Mouse (Mus musculus): ENCODE measurements around the gene Ugt1a1. TPM values are rescaled to one million over a fixed set of nuclear protein-coding genes. Genes with fewer than 3 reads are reported as not detected.

Gene Ugt1a1
- total RNA-seq (2023) = not detected

DNA sequence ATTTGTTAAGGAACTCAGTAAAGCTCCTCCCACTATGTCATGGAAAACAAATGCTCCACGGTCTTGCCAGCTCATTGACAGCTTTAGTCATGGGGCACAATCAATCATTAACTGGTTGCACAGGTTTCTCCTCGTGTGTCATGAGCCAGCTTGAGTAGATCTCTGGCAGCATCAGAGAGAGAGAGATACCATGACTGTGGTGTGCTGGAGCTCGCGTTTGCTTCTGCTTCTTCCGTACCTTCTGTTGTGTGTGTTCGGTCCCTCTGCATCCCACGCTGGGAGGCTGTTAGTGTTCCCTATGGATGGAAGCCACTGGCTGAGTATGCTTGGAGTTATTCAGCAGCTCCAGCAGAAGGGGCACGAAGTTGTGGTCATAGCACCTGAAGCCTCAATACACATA is at the start of gene Ugt1a1:
Ugt1a1 (plus strand) TSS at position 148 of the 400 bp plus-strand sequence.

GRCm38 (mm10) chr1:88165711-88166110 is 46.0 kb upstream of the Ugt1a1 start, which contains the start of gene Ugt1a5:
TSS of gene Ugt1a5 (plus strand) at chr1:88166012.

DNA sequence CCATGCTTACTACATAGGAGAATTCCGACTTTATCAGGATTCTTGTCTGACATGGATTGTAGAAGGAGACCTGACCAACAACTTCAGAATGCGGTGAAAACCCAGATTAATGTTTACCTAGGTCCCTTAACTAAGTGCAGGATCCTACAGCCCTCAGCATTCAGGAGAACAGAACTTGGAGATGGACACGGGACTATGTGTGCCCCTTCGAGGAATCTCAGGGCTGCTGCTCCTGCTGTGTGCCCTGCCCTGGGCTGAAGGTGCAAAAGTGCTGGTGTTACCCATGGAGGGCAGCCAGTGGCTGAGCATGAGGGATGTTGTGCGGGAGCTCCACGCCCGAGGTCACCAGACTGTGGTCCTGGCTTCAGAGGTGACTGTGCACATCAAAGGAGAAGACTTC is 11.3 kb upstream of the Ugt1a1 start, which contains the start of gene Ugt1a2:
Ugt1a2 (plus strand) TSS at position 146 of the 400 bp plus-strand sequence.

DNA sequence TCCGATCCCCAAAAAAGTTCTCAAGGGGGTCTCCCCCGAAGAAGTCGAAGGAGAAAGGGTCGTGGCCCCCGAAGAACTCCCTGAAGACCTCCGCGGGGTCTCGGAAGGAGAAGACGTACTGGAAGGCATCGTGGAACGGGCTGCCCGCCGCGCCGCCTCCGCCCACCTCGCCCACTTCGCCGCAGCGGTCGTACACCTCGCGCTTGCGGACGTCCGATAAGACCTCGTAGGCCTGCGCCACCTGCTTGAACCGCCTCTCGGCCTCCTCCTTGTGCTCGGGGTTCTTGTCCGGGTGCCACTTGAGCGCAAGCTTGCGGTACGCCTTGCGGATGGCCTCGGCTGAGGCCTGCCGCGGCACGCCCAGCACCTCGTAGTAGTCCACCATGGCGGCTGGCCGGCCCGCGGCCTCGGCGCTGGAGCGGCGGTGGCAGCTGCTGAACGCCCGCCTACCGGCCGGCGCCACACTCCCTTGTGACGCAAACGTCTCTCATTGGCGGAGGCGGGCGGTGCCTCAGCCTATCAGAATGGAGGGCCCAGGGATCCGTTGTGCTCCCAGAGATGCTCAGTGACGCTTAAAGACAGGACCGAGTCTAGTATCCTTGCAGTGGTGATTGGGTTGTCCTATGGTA is 6.4 kb upstream of the Ugt1a1 start, which contains the start of gene Dnajb3:
Dnajb3 (minus strand) TSS at position 489 of the 629 bp plus-strand sequence.

DNA sequence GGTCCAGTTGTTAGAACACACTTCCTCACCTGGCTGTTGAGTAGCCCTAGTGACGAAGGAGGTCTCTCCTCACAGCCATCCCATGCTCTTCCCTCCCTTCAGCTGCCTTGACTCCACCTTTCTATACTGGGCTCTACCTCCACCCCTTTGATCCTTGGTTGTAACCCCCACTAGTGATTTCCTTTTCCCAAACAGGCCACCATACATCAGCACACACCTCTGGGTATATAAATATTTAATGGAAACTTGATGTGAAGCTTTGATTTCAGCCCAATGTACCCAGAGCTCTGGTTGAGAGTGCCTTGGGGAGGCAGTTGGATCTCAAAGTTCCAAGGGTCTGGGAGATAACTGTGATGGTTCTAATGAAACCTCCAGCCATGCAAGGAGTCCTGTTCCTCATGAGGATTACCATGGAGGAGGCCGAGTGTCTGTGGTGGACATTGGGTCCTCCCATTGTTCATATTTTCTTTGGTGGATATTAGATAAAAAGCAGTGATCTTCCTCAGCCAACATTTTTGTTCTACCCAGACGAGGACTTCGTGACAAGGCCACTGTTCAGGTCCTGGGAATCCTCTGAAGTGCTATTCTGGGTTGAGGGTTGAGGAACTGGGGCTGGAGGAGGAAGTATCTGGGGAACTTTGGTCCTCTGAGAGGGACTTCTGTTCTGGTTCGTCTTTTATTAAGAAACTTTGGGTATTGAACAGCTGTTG is 15.1 kb downstream of the Ugt1a1 start, which contains the start of gene Mroh2a:
Mroh2a (plus strand) TSS at position 317 of the 710 bp plus-strand sequence.

Other genes with a start within 250 kb of the Ugt1a1 start
- gene Usp40, start 203.4 kb upstream of the Ugt1a1 start, total RNA-seq (2023) = 28.5 TPM
- gene Ugt1a10, start 156.6 kb upstream of the Ugt1a1 start, total RNA-seq (2023) = not detected
- not detected for gene Ugt1a9, start 141.2 kb upstream of the Ugt1a1 start, total RNA-seq (2023)
- gene Ugt1a8, start 124.1 kb upstream of the Ugt1a1 start, total RNA-seq (2023) = not detected
- 0.30 TPM for gene Ugt1a7c, start 116.9 kb upstream of the Ugt1a1 start, total RNA-seq (2023)
- gene Ugt1a6b, start 108.7 kb upstream of the Ugt1a1 start, total RNA-seq (2023) = 0.59 TPM
- 0.86 TPM for gene Ugt1a6a, start 77.2 kb upstream of the Ugt1a1 start, total RNA-seq (2023)
- gene Ugt1a5, start 45.9 kb upstream of the Ugt1a1 start, total RNA-seq (2023) = not detected
- gene Ugt1a2, start 11.4 kb upstream of the Ugt1a1 start, total RNA-seq (2023) = not detected
- gene Dnajb3, start 6.2 kb upstream of the Ugt1a1 start, total RNA-seq (2023) = 1.2 TPM
- gene Mroh2a, start 15.0 kb downstream of the Ugt1a1 start, total RNA-seq (2023) = 0.18 TPM
- gene Hjurp, start 65.7 kb downstream of the Ugt1a1 start, total RNA-seq (2023) = 164 TPM
- gene Trpm8, start 65.7 kb downstream of the Ugt1a1 start, total RNA-seq (2023) = not detected
- gene Spp2, start 195.0 kb downstream of the Ugt1a1 start, total RNA-seq (2023) = not detected